Mouse (Mus musculus): ENCODE measurements around the gene Opn3.

DNA sequence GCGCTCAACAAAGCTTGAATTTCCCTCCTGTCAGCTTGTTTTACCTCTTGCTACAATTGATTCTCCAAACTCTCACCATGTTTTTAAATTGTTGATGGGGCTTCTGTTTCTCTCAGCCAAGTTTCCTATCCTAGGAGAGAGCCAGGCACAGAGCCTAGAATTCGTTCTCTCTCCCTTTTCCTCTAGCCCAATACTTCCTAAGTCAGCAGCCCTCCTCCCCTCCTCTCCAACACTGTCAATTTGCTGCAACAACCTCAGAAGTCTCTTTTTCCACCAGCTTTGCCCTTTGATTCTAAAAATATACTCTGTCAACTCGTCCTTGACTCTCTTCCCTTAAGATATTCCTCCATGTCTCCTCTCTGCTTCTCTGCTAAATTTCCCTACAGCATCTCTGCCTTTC lies 6.8 kb upstream of the Opn3 start:
- TF ChIP-seq ZC3H11A (IDR thresholded peaks at IDR 0.05; ENCODE audit: borderline replicate concordance, low read depth, low read length) (no peak), CHD2 (IDR thresholded peaks at IDR 0.05; ENCODE audit: low read depth, low read length) (no peak)
